Mouse (Mus musculus) T-cell, adult 2 months (primary cell): ENCODE results near the gene 2010300C02Rik.

Experiments used
- DNase-seq: peaks from one replicate; pipeline ENCODE4 v3.0.0; 2022; ENCODE audit warnings: low spot score

The 2010300C02Rik gene

DNA sequence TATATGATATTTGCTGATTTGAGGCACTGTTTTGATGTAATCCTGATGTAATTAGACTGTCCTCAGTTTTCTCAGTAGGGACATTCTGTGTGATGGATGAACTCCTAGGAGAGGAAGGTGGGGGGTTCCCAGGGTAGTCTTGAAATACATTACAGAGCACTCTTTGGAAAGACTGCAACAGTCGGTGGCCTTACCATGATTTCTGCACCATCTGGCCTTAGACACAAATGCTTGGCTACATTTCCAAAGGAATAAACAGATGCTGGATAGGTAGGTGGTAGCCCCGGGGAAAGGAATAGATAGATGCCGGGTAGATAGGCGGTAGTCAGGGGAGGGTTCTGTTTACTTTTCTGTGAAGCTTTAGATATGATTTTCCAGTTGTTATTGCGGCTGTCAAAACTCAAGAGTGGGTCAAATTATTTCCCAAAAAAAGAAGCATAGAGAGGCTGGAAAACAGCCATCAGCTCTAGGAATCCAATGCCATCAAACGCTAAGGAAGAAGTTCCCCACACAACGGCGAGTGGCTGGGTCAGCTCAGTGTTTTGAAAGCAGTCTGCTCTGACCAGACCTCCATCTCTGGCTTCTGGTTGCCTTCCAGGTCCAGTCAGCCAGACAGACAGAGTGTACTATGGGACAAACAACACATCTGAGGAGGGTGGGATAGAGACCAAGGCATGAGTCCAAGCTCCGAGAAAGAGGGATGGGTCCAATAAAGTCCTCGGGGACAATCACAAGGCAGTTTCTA lies 147.2 kb downstream of the 2010300C02Rik start:
- no peak for DNase-seq

DNA sequence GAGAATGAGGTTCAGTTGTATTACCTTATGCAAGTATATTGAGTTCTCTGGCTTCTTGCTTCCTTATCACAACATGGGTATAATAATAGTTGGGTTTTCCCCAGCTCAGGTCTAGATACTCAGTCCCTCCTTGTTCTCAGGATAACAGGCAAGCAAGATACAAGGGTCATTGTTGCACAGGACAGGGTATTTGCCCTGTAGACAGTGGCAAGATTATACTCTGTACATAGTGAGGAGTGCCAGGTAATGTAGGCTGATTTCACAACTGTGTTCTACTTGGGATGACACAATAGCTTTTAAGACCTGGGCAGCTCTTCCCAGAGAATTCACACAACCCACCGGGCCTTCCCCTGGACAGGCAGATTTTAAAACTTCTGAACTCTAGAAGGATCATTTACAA lies 151.5 kb downstream of the 2010300C02Rik start:
- DNase-seq, result no peak

DNA sequence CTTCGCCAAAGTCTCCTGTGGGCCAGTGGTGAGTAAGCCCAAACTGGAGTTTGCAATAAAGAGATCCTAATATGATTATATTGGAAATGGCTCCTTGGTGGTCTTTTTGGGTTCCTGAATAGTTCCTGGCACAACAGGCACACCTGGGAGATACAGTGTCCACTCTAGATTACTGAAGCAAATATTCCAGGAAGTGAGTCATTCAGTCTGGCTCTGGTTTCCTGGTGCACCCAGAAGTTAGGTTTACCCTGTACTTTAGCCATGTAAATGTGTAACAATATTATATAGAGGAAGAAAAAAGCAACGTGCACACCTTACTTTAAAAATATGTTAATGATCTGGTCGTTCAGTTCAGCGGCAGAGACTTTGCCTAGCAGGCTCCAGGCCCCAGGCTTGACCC lies 153.1 kb downstream of the 2010300C02Rik start:
- no peak for DNase-seq

DNA sequence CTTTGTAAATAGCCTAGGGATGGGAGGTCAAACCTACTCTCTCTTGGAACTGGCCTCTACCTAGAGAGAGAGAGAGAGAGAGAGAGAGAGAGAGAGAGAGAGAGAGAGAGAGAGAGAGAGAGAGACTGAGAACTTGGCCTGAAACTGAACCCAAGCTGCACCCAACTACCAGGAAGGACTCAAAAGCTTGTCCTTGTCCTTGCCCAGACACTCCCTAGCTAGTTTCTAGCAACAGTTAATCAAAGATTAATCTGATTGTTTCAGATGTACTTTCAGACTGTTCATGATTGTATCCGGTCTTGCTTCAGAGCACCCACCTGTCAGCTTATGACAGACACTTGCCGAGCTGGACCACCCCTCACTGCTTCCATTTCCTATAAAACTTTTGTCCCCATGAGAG lies 153.5 kb downstream of the 2010300C02Rik start:
- DNase-seq, result no peak

DNA sequence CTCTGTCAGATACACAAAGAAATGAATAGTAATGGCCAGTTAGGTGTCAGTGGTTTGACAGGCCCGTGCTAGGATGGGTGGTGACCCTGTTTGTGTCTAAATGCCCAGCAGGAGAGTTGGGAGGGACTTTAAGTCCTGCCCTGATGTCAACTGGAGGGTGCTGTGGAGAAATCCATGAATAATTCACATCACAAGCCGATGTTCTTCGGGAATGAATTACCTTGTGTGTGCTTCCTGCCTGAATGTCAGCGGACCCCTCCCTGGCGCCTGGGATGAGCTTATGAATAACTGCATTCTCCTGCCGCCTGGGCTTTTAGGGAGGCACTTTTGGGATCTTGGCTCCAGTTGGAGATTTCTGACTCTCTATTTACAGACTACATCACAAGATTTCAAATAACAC lies 154.5 kb downstream of the 2010300C02Rik start:
- DNase-seq, result no peak

DNA sequence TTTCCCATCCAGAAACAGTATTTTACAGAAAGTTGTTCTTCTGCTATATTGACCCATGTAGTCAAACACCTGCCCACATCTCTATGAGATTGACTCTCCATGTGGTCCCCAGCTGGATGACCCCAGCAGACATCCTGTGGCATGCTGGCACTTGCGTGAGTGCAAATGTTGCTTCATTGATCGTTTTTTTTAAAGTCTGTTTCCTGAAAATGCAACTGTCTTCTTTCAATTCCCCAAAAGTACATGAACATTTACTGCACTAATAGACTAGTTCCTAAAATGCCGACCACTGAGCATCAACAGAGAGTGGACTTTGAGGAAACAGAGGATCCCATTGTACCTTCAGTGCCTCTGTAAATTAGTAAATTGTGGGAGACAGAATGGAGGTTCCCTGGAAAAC lies 157.9 kb downstream of the 2010300C02Rik start:
- DNase-seq, result no peak
